In the genomic region with DNA sequence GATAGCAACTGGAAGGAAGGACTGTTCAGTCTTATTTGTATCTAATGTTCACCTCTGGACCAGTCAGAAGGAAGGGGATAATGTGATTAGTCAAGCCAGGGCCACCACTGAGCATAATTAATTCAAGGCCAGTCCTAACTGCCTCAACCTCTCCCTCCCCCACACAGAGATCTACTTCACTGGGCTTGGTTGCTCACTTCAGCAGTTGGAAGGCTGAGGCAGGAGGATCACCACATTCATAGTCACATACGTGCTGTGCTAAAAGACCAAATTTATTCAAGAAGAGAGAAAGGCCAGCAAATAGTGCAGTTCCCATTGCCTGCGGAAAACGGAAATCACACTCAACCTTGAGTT, we compare ENCODE assay signal across 9 mouse cellular contexts. TPM values are rescaled to one million over a fixed set of nuclear protein-coding genes. Genes with fewer than 3 reads are reported as not detected.
DNase-seq lines count a peak whose midpoint lies in the region; ATAC-seq and TF ChIP-seq lines count a peak whose summit lies in the region.
"Had no signal": no experiment of that assay in that cellular context is flagged by ENCODE, and none has a peak within 500 bp of the region (broad histone marks: within the 10 kb centered on the region; RNA-seq: fewer than 3 reads in every experiment).

No protein-coding gene starts in this region.

- intact Hi-C loops in gastrocnemius, postnatal 36 days (cut with DNase I): no loop called here

- H3K9ac ChIP-seq in intestine, embryonic 16.5 days (ENCODE audit: low read depth, low read length): peak overlapping the region; percentile 92
- peak overlapping the region; percentile 84 for H3K9ac ChIP-seq in midbrain, embryonic 16.5 days (ENCODE audit: low read depth, low read length)

- TF ChIP-seq CTCF in layer of hippocampus, adult 2 months (conservative IDR thresholded peaks at IDR 0.05): no peak
- no peak for TF ChIP-seq CTCF in cortical plate, adult 2 months (IDR thresholded peaks at IDR 0.05; ENCODE audit: extremely low read depth, insufficient read depth, low read length)

- no peak for TF ChIP-seq POLR2A in cortical plate, adult 2 months (IDR thresholded peaks at IDR 0.05; ENCODE audit: extremely low read depth, insufficient read depth, low read length)

- H3K4me1 ChIP-seq in cortical plate, adult 2 months (ENCODE audit: control insufficient read depth, insufficient read depth, low read length): peaks cover 3% of the 10 kb centered on the region; the same call in 1 of the 2 replicates
- H3K4me1 ChIP-seq in intestine, embryonic 16.5 days (ENCODE audit: control insufficient read depth, insufficient read depth, low read length): peaks cover 8% of the 10 kb centered on the region; the same call in 1 of the 2 replicates
- H3K4me1 ChIP-seq in midbrain, embryonic 16.5 days (ENCODE audit: control insufficient read depth, insufficient read depth, low read length): peaks cover 11% of the 10 kb centered on the region

- WGBS in intestine, embryonic 16.5 days: 30% methylated on average over 3 of the region's 3 CpGs
- 24% methylated on average over 3 of the region's 3 CpGs for WGBS in midbrain, embryonic 16.5 days

- peak; percentile 17; the same call in 1 of the 2 replicates for ATAC-seq in intestine, embryonic 16.5 days
- ATAC-seq in midbrain, embryonic 16.5 days: peak; percentile 34; the same call in 1 of the 2 replicates

- no peaks in the 10 kb centered on the region for H3K27me3 ChIP-seq in intestine, embryonic 16.5 days (replicated peaks; ENCODE audit: control insufficient read depth, insufficient read depth, low read length)
- H3K27me3 ChIP-seq in midbrain, embryonic 16.5 days (ENCODE audit: control insufficient read depth, insufficient read depth, low read depth, low read length): no peaks in the 10 kb centered on the region

- peak overlapping the region; percentile 78 for H3K4me2 ChIP-seq in intestine, embryonic 16.5 days (ENCODE audit: low read depth, low read length)
- peak overlapping the region; percentile 89 for H3K4me2 ChIP-seq in midbrain, embryonic 16.5 days (ENCODE audit: low read length)

- DNase-seq in layer of hippocampus, adult 2 months (ENCODE audit: low spot score in 2 of 2): no peak
- no peak for DNase-seq in layer of hippocampus, adult 9-11 months
- DNase-seq in cerebellum, adult 9-11 months: no peak
- no peak for DNase-seq in gastrocnemius, postnatal 36 days
- DNase-seq in urinary bladder, postnatal 4 days (ENCODE audit: low spot score in 2 of 2): no peak

- H3K4me3 ChIP-seq in layer of hippocampus, adult 2 months: peak overlapping the region; percentile 80
- peak overlapping the region; percentile 81 for H3K4me3 ChIP-seq in cortical plate, adult 2 months (ENCODE audit: insufficient read depth, low read length)
- peak overlapping the region; percentile 77 for H3K4me3 ChIP-seq in intestine, embryonic 16.5 days (ENCODE audit: low read length)
- H3K4me3 ChIP-seq in midbrain, embryonic 16.5 days (ENCODE audit: low read depth, low read length): peak overlapping the region; percentile 76

- no peaks in the 10 kb centered on the region for H3K36me3 ChIP-seq in intestine, embryonic 16.5 days (ENCODE audit: control insufficient read depth, insufficient read depth, low read length)
- peaks cover 8% of the 10 kb centered on the region; the same call in 1 of the 2 replicates for H3K36me3 ChIP-seq in midbrain, embryonic 16.5 days (ENCODE audit: control insufficient read depth, insufficient read depth, low read length)

- H3K9me3 ChIP-seq in intestine, embryonic 16.5 days (ENCODE audit: control insufficient read depth, low read length): no peaks in the 10 kb centered on the region
- H3K9me3 ChIP-seq in midbrain, embryonic 16.5 days (replicated peaks; ENCODE audit: control insufficient read depth, low read length, poor library complexity, severe bottlenecking): no peaks in the 10 kb centered on the region

- H3K27ac ChIP-seq in layer of hippocampus, adult 2 months: peak overlapping the region; percentile 95
- peak overlapping the region; percentile 55 for H3K27ac ChIP-seq in cortical plate, adult 2 months (ENCODE audit: insufficient read depth, low read length)
- peak overlapping the region; percentile 94 for H3K27ac ChIP-seq in intestine, embryonic 16.5 days (ENCODE audit: low read length)
- H3K27ac ChIP-seq in midbrain, embryonic 16.5 days (ENCODE audit: low read length): peak overlapping the region; percentile 79

RNA-seq across cellular contexts. Expression of a gene that starts 0.5 kb away (rescaled TPM):
- total RNA-seq in layer of hippocampus, adult 2 months (2021): 10 to 100 TPM; 23.8 TPM
- 8.0 and 8.9 TPM in 2 replicates for polyA plus RNA-seq in cortical plate, adult 2 months (2012; rRNA removed)
- 4.8 and 5.3 TPM in 2 replicates for polyA plus RNA-seq in intestine, embryonic 16.5 days (2015; fragmentation: Nextera tagmentation; extraction: Ambion mirVana)
- 14.6 and 17.4 TPM in 2 replicates for polyA plus RNA-seq in midbrain, embryonic 16.5 days (2015; fragmentation: Nextera tagmentation; extraction: Ambion mirVana)
- total RNA-seq in gastrocnemius, postnatal 36 days (2021): 10 to 100 TPM in 1 of 2 experiments, 1 to 10 TPM in 1; 7.4 to 11.4 TPM

RNA-seq across cellular contexts. Expression of a gene that starts 48.8 kb away (rescaled TPM):
- not detected for total RNA-seq in layer of hippocampus, adult 2 months (2021)
- 0.11 and 0.15 TPM in 2 replicates for polyA plus RNA-seq in cortical plate, adult 2 months (2012; rRNA removed)
- polyA plus RNA-seq in intestine, embryonic 16.5 days (2015; fragmentation: Nextera tagmentation; extraction: Ambion mirVana): 0.37 and 1.0 TPM in 2 replicates
- polyA plus RNA-seq in midbrain, embryonic 16.5 days (2015; fragmentation: Nextera tagmentation; extraction: Ambion mirVana): not detected in 2 replicates
- not detected for total RNA-seq in gastrocnemius, postnatal 36 days (2021)
- polyA plus RNA-seq: brain, embryonic 14.5 days had no signal
